Mouse (Mus musculus): ENCODE measurements around the gene Uggt1. TPM values are rescaled to one million over a fixed set of nuclear protein-coding genes. Genes with fewer than 3 reads are reported as not detected.

Uggt1 gene
- polyA plus RNA-seq, 1 experiment from 2014 or later, result 50.3 TPM

DNA sequence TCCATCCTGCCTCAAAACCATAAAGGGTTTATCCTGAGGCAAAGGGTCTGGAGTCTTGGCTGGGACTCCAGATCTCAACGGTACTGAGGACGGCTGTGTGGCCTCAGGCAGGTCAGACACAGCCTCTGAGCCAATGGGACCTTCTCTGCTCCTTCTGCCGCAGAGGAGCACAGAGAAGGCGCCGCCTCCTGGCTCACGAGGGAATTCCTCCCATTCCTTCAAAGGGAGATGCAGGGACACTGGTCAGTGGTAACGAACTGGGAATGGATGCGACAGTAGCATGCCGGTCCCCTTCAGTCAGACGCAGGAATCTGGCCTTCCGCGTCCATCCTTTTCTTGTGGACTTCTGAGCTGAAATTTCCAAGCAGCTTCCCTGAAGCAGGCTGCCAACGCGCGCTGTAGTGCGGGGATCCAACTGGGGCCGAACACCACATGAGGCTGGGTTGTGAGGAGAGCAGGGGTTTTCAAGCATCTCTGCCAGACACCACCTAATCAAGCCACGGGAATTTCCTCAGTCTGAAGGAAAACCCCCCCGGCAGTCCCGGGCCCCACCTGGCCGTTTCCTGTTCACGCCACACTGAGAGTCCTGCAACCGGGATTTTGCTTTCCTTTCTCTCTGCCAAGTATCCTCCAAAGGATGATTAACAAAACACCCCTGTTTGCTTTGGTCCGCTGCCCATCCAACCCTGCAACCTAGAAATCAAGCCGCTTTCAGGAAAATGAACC lies 10.3 kb upstream of the Uggt1 start:
- ATAC-seq, result no peak
- Histone ChIP-seq H3K9ac (0 out of 2 replicates have a peak overlapping the region, but pooled peaks have one; percentile 4), H3K9me3 (no peaks in the 10 kb centered on the region), H3K27me3 (replicated peaks) (no peaks in the 10 kb centered on the region), H3K4me2 (replicated peaks) (peak overlapping the region; percentile 39), H3K4me3 (replicated peaks) (0 out of 2 replicates have a peak overlapping the region, but pooled peaks have one; percentile 1), H3K36me3 (no peaks in the 10 kb centered on the region), H3K27ac (no peak overlapping the region), H3K4me1 (replicated peaks) (peaks cover 11% of the 10 kb centered on the region; the same call in 1 of the 2 replicates)
- 17% methylated on average over 25 of the region's 25 CpGs for WGBS

DNA sequence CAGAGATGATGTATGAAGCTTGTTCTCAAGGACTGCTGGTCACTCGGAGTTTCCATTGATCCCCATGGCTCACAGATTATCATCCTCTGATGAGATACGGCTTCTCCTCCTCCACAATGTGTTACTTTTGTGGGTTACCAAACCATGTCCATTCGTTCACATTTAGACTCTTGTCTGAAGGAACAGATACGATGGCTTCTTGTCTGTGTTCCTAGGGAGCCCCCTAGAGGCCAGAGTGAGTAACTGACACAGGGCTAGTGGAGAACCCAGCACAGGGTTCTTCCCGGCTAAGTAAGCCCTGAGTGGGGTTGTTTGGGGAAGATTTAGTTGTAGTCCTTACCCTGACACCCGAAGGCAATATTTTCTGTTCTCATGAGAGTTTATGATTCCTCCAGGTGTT lies 8.3 kb upstream of the Uggt1 start:
- 10% methylated on average over 6 of the region's 6 CpGs for WGBS
- peak; percentile 62 for ATAC-seq
- no peaks in the 10 kb centered on the region for H3K36me3 ChIP-seq
- H3K27me3 ChIP-seq (replicated peaks), result no peaks in the 10 kb centered on the region
- H3K27ac ChIP-seq, result no peak overlapping the region
- H3K4me3 ChIP-seq (replicated peaks), result no peak overlapping the region
- H3K4me1 ChIP-seq (replicated peaks), result peaks cover 11% of the 10 kb centered on the region; the same call in 1 of the 2 replicates
- no peak overlapping the region for H3K4me2 ChIP-seq (replicated peaks)
- H3K9me3 ChIP-seq, result no peaks in the 10 kb centered on the region
- H3K9ac ChIP-seq, result no peak overlapping the region

DNA sequence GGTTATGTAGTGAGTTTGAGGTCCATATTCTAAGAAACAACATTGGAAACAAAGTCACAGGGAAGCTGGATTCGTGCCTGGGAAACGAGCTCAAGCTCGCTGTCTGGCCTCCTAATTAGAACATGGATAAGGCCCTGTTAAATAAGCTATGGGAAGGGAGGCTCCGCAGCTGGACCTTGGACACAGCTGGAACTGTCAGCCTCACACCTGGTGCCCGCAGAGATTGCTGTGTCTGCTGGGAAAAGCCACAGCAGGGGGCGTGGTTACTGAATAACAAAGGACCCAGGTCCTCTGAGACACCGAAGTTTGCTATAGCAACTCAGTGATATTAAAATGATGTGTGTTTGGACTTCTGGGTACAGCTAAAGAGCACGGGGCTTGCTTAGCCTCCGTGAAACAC lies 6.9 kb upstream of the Uggt1 start:
- Histone ChIP-seq H3K9me3 (no peaks in the 10 kb centered on the region), H3K4me2 (replicated peaks) (no peak overlapping the region), H3K4me3 (replicated peaks) (no peak overlapping the region), H3K4me1 (replicated peaks) (peaks cover 11% of the 10 kb centered on the region; the same call in 1 of the 2 replicates), H3K27ac (no peak overlapping the region), H3K9ac (no peak overlapping the region), H3K36me3 (no peaks in the 10 kb centered on the region), H3K27me3 (replicated peaks) (no peaks in the 10 kb centered on the region)
- peak; percentile 80 for ATAC-seq
- WGBS, result 12% methylated on average over 9 of the region's 9 CpGs

DNA sequence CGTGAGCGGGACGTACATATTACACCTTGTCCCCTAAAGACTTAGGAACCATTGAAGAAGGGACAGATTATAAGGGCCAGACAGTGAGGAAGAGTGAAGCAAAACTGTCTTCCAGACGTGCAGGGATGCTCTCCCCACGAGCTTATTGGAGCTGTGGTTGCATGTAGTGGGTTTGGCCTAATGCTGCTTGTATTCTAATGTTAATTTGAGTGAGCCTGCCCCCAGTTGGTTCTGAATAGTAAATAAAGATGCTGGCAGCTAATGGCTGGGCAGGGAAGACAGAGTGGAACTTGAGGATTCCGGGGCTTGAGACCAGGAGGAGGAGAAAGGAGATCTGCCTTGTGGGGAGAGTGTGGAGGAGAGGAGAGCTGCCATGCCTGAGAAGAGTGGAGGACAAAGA lies 2.2 kb upstream of the Uggt1 start:
- Histone ChIP-seq H3K36me3 (no peaks in the 10 kb centered on the region), H3K27me3 (replicated peaks) (no peaks in the 10 kb centered on the region), H3K4me2 (replicated peaks) (no peak overlapping the region), H3K27ac (no peak overlapping the region), H3K4me3 (replicated peaks) (no peak overlapping the region), H3K9me3 (no peaks in the 10 kb centered on the region), H3K4me1 (replicated peaks) (peaks cover 5% of the 10 kb centered on the region), H3K9ac (no peak overlapping the region)
- no peak for ATAC-seq
- WGBS, result 58% methylated on average over 6 of the region's 6 CpGs

DNA sequence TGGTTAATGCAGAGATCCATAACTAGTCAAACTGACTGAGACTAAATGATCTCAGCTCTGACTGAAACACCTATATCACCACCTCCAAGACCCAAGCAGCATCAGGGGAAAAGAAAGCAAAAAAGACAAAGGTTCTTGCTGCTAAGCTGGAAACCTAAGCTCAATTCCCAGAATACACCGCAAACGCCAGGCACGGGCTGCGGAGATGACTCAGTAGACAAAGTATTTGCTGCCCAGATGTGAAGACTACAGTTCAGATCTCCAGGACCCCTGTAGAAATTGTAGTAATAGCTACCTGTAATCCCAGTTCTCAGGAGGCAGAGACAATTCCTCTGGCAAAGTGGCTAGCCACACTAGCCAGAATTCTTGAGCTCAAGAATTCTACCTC lies 302 bp upstream of the Uggt1 start:
- ATAC-seq, result no peak
- Histone ChIP-seq H3K4me1 (replicated peaks) (no peaks in the 10 kb centered on the region; the same call in 1 of the 2 replicates), H3K27ac (no peak overlapping the region), H3K27me3 (replicated peaks) (no peaks in the 10 kb centered on the region), H3K9me3 (no peaks in the 10 kb centered on the region), H3K4me2 (replicated peaks) (no peak overlapping the region), H3K9ac (no peak overlapping the region), H3K36me3 (no peaks in the 10 kb centered on the region), H3K4me3 (replicated peaks) (no peak overlapping the region)
- 79% methylated on average over 4 of the region's 4 CpGs for WGBS

DNA sequence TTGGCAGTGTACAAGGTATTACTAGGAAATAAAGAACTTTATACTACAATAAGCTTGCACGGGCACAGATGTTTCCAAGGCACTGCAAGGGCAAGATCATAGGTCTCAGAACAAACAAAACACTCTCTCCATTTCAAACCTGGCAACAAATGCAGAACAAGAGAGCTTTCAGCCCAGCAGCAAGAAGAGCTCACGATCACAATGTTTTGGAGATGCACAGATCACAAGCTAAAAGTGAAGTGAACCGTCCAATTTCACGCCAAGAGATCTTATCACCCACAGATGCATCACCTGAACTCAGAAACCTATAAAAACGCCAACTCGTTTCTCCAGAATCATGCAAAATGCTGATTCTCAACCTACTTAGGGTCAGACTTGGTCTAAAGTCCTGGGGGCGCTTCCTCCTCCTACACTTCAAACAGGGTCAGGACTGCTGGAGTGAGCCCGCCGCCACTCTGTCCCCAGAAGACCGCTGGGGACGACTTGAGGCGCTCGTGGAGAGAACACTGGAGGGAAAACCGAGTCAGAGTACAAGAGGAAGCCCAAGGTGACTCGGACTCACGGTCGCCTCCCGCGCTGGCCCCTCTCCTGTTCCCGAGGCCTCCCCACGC lies 968 bp downstream of the Uggt1 start:
- peak overlapping the region; percentile 83 for H3K27ac ChIP-seq
- H3K4me1 ChIP-seq (replicated peaks), result no peaks in the 10 kb centered on the region; the same call in 1 of the 2 replicates
- H3K4me2 ChIP-seq (replicated peaks), result peak overlapping the region; percentile 58
- H3K9me3 ChIP-seq, result no peaks in the 10 kb centered on the region
- WGBS, result 2% methylated on average over 21 of the region's 21 CpGs
- peak overlapping the region; percentile 81 for H3K9ac ChIP-seq
- H3K4me3 ChIP-seq (replicated peaks), result peak overlapping the region; percentile 95
- no peaks in the 10 kb centered on the region for H3K36me3 ChIP-seq
- H3K27me3 ChIP-seq (replicated peaks), result no peaks in the 10 kb centered on the region
- no peak for ATAC-seq

DNA sequence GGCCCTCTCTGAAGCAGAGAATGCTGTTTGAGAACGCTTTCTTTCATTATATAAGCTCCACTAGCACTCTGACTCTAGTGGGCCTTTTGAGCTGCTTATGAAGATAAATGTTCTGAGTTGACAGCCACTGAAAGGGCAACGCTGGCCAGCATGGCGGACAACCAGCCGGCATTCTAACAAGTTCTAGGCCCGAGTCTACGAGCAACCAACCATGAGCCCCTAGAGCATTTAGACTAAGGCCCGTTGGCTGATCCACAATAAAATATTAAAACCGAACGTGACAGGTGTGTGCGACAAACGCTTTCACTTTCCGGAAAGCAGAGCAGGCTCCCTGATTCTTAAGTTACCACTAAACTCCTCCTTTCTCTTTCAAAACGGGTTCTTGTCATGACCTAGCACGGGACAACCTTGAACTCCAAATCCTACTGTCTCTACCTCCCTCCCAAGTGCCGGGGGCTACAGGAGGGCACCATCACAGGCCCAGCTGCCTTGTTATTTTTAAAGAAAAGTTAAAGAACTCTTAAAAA lies 2.6 kb downstream of the Uggt1 start:
- no peaks in the 10 kb centered on the region for H3K36me3 ChIP-seq
- no peaks in the 10 kb centered on the region for H3K27me3 ChIP-seq (replicated peaks)
- ATAC-seq, result no peak
- no peak overlapping the region for H3K27ac ChIP-seq
- H3K4me3 ChIP-seq (replicated peaks), result no peak overlapping the region
- WGBS, result 88% methylated on average over 15 of the region's 15 CpGs
- no peaks in the 10 kb centered on the region for H3K9me3 ChIP-seq
- no peaks in the 10 kb centered on the region; the same call in 1 of the 2 replicates for H3K4me1 ChIP-seq (replicated peaks)
- no peak overlapping the region for H3K4me2 ChIP-seq (replicated peaks)
- H3K9ac ChIP-seq, result no peak overlapping the region

DNA sequence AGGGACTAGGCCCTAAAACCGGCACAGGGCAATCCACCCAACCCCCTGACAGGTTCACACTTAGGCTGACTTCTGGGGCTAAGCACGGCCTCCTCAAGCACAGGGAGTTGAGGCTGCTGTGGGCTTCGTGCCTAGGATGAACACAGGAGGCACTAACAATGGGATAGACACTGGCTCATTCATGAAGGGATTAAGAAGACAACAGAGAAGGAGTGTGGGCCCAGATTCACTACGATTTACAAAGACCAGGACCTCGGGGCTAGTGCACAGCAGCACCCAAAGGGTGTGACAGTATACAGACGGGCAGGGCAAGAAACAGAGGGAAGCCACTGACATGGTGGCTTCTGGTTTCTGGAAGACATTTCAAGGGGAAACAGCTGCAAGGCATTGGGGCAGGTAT lies 4.3 kb downstream of the Uggt1 start:
- no peak overlapping the region for H3K4me3 ChIP-seq (replicated peaks)
- H3K9ac ChIP-seq, result no peak overlapping the region
- no peak overlapping the region for H3K27ac ChIP-seq
- 77% methylated on average over 6 of the region's 6 CpGs for WGBS
- H3K4me2 ChIP-seq (replicated peaks), result no peak overlapping the region
- no peaks in the 10 kb centered on the region for H3K36me3 ChIP-seq
- no peak for ATAC-seq
- H3K9me3 ChIP-seq, result no peaks in the 10 kb centered on the region
- no peaks in the 10 kb centered on the region; the same call in 1 of the 2 replicates for H3K4me1 ChIP-seq (replicated peaks)
- H3K27me3 ChIP-seq (replicated peaks), result no peaks in the 10 kb centered on the region

DNA sequence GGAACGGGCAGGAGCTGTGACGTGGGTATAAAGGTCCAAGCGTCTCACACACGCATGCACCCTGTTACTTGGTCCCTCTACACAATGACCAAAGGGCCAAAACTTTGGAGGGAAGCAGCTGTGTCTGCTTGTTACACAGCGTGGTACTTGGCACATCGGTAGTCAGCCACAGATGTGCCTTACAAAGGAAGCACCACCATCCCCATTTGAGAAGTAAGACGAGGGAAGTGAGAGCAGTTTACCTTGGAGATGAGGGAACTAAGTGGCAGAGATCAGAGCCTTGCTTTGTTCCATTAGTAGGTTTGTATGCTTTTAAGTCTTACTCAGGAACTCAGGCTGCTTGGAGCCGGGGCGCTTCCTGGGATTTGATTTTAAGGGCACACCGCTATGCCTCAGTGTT lies 5.1 kb downstream of the Uggt1 start:
- no peaks in the 10 kb centered on the region; the same call in 1 of the 2 replicates for H3K4me1 ChIP-seq (replicated peaks)
- no peak overlapping the region for H3K4me2 ChIP-seq (replicated peaks)
- ATAC-seq, result no peak
- no peak overlapping the region for H3K4me3 ChIP-seq (replicated peaks)
- 88% methylated on average over 10 of the region's 10 CpGs for WGBS
- no peaks in the 10 kb centered on the region for H3K27me3 ChIP-seq (replicated peaks)
- H3K9ac ChIP-seq, result no peak overlapping the region
- no peaks in the 10 kb centered on the region for H3K9me3 ChIP-seq
- H3K36me3 ChIP-seq, result 0 out of 2 replicates have a peak, but pooled peaks cover 4% of the 10 kb centered on the region
- no peak overlapping the region for H3K27ac ChIP-seq

DNA sequence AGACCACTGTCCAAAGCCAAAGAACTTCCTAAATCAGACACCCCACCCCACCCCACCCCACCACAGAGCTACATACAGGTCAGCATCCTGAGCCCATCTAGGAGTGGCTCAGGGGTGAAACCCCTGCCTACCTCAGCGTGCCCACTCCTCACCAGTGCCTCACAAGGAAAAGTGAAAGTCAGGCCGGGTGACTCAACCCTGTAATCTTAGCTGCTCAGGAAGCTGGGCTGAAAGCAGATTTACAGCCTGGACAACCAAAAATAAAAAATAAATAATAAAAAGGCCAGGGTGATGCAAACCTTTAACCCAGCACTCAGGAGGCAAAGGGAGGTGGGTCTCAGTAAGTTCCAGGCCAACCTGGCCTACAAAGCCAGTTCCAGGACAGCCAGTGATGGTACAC lies 8.7 kb downstream of the Uggt1 start:
- WGBS, result 73% methylated on average over 2 of the region's 2 CpGs
- Histone ChIP-seq H3K4me1 (replicated peaks) (no peaks in the 10 kb centered on the region), H3K9ac (no peak overlapping the region), H3K27me3 (replicated peaks) (no peaks in the 10 kb centered on the region), H3K9me3 (no peaks in the 10 kb centered on the region), H3K27ac (no peak overlapping the region), H3K36me3 (peaks cover 4% of the 10 kb centered on the region; the same call in 1 of the 2 replicates), H3K4me2 (replicated peaks) (no peak overlapping the region), H3K4me3 (replicated peaks) (no peak overlapping the region)
- ATAC-seq, result no peak

DNA sequence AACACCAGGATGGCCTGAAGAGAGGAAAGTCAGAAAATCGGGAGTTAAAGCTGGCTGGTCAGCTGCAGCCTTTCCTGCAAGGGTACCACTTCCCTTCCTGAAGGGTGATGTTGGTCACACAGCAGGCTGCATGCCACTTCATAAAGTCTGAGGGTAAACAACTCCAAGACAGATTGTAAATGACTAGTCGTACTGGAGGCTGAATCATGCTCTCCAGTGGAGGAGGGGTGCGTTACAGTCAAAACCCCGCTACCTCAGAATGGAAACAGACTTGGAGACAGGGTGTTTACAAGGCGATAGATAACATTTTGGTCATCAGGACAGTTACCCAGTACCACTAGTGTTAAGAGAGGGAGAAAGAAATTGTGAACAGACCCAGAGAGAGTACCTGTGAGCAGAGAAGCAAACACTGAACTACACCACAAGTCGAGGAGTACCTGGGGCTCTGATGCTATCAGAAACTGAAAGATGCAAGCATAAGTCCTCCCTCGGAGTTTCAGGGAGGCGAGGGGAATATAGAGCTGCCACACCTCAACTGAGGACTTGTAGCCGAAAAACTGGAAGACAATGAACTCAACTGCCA lies 9.4 kb downstream of the Uggt1 start:
- Histone ChIP-seq H3K36me3 (peaks cover 4% of the 10 kb centered on the region), H3K4me1 (replicated peaks) (no peaks in the 10 kb centered on the region), H3K9ac (no peak overlapping the region), H3K27me3 (replicated peaks) (no peaks in the 10 kb centered on the region), H3K4me2 (replicated peaks) (no peak overlapping the region), H3K9me3 (no peaks in the 10 kb centered on the region), H3K4me3 (replicated peaks) (no peak overlapping the region), H3K27ac (no peak overlapping the region)
- no peak for ATAC-seq
- WGBS, result 74% methylated on average over 9 of the region's 9 CpGs

DNA sequence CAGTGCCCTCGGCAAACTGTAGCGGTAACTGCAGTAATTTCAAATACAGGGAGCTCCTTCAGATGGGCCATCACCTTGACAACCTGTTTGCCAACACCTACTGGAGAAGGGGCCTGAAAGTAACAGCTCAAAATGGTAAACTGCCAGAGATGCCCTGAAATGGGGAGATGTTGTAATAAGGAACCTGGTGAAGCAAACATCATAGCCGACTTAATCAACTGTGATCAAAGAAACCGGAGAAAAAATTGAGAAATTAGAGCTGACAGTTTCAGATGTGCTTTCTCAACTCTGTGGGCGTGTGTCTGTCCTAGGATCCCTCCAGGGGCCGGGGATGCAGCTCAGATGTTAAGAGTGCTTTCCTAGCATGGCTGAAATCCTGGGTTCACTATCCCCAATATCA lies 11.3 kb downstream of the Uggt1 start:
- Histone ChIP-seq H3K27ac (no peak overlapping the region), H3K36me3 (peaks cover 4% of the 10 kb centered on the region), H3K27me3 (replicated peaks) (no peaks in the 10 kb centered on the region), H3K9me3 (no peaks in the 10 kb centered on the region), H3K9ac (no peak overlapping the region), H3K4me1 (replicated peaks) (no peaks in the 10 kb centered on the region), H3K4me3 (replicated peaks) (no peak overlapping the region), H3K4me2 (replicated peaks) (no peak overlapping the region)
- 88% methylated on average over 6 of the region's 6 CpGs for WGBS
- no peak for ATAC-seq
